Mouse (Mus musculus) olfactory bulb, adult 2 months (tissue): ENCODE data around the gene Suv39h2.

Experiments
- CTCF ChIP-seq: fragments of 200-500 bp; IDR thresholded peaks from 2 replicates; pipeline ENCODE4 v1.5.1; 2012; ENCODE audit warnings: low read depth, mild to moderate bottlenecking, low read length, moderate library complexity; ENCODE audit not compliant: insufficient read depth
- POLR2A ChIP-seq: fragments of 200-500 bp; IDR thresholded peaks from 2 replicates; pipeline ENCODE4 v1.6.1; 2012; ENCODE audit warnings: mild to moderate bottlenecking, low read depth, low read length, moderate library complexity; ENCODE audit not compliant: insufficient read depth

- TF ChIP-seq CTCF (no peak), POLR2A (no peak)
Observed at GRCm38 (mm10) chr2:3474361-3474805, 448 bp downstream of the Suv39h2 start.
